Mouse (Mus musculus): ENCODE measurements around the gene Cyp2s1.
A peak's percentile ranks its signal among the peaks of the same experiment; 100 is the strongest.

Gene Cyp2s1

DNA sequence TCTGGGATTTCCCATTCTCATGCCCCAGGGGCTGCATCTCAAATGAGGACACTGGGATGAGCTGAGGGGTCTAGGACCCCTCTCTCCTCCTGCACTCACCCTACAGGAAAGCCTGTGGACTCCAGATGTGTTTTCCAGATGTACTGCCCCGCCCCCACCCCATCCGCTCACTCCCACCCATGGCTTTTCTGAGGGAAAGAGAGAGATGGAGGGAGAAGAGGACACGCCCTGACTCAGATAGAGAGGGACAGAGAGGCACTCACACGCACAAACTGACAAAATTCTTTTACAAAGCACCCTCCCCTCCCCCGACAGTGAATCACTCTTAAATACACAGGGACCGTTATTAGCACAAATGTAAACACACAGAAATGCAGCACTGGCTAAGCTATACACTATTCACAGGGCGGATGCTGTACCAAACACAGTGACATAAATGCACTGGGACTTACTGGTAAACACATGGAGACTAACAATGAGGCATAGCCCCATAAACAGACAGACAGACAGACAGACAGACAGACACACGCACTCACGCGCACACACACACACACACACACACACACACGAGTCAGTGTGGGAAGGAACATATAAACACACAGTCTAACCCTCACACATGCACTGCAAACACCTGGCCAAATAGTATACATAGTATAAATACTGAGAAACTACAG is 34.6 kb downstream of the Cyp2s1 start:
- DNase-seq (ENCODE audit: low read depth, low spot score), result no peak

DNA sequence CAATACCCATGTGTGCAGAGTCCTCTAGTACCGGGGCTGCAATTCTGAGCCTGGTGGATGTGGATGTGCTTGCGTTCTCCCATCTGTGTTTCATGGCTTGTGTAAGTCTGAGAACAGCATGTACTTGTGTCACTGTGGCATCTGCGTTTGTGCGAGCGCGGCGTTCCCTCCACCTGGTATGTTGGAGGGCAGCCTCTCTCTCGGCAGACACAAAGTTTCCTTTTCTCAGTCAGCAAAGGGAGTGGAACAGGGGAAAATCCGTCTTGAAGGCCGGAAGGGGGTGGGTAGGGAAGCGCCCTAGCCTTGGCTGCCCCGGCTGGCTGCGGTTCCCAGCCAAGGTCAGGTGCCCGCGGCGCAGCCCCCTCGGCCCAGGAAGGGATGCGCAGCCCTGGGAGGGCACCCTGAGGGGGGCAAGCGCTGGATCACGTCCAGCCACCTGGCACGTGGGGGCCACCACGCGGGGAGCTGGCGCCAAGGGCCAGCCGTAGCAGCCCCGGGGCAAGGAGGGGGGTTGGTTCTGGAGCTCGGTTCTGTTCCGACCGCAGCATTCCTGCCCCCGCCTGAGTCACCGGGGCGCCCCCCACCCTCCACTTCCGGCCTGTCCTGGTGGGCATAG is 35.3 kb downstream of the Cyp2s1 start:
- peak; percentile 60 for DNase-seq (ENCODE audit: low read depth, low spot score)

DNA sequence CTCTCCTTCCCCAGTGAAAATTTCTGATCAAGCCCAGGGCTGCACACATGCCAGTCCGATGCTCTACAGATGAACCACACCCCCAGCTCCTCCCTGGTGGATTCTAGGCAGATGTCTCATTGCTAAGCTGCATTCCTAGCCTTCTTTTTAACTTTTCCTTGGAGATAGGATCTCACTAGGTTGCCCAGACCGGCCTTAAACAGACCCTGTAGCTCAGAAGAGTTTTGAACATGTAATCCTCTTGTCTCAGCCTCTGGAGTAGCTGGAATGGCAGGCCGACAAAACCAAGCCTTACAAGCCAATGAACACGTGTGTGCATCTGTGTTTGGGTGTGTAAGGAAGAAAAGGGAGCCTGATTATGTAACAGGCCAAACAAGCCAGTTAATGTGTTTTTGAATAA is 36.0 kb downstream of the Cyp2s1 start:
- DNase-seq (ENCODE audit: low read depth, low spot score), result no peak

DNA sequence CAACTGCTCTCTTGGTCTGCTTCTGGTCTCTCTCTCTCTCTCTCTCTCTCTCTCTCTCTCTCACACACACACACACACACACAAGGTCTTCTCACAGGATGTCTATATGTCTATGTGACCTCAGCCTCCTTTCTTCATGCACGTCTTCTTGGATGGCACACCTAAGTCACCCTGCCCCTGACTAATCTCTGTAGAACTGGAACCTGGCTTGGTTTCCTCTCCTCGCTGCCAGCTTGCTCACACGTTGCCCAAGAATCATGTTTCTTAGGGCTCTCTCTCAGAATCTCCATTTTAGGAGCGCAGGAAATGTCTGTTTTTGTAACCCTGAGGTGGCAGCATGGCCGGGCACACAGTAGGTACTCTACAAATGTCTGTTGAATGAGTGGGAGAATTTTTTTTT is 36.7 kb downstream of the Cyp2s1 start:
- no peak for DNase-seq (ENCODE audit: low read depth, low spot score)

DNA sequence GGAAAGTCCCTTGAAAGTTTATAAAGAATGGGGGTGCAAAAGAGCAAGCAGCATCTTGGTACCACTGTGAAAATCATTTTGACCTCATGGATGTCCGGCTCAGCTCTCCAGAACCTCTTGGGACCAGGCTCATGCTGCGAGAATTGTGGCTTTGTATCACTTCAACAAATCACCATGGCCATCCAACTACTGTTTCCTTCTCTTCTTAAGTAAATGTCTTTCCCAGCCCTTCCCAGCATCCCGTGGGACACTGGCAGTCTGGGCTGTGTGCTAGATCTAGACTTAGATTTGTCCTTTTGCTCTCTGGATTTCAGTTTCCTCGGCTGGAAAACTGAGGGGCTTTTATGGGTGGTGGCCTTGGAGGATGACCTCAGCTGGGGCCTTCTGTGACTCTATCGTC is 48.5 kb downstream of the Cyp2s1 start:
- DNase-seq (ENCODE audit: low read depth, low spot score), result no peak

DNA sequence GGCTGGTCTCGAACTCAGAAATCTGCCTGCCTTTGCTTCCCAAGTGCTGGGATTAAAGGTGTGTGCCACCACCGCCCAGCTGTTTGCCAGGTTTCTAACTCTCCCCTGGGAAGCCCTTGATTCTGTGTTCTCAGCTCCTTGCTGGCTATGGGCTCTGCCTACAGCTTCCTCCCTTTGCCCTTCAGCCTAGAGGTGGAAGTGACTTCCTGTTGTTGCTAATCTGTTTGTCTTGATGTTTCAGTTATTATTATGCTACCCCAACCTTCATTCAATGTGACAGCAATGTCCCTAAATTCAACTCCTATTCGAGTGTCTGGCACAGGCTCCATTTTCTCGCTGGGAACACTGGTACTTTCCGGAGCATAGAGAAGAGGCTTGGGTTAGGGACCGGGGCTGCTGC is 50.6 kb downstream of the Cyp2s1 start:
- DNase-seq (ENCODE audit: low read depth, low spot score), result no peak

DNA sequence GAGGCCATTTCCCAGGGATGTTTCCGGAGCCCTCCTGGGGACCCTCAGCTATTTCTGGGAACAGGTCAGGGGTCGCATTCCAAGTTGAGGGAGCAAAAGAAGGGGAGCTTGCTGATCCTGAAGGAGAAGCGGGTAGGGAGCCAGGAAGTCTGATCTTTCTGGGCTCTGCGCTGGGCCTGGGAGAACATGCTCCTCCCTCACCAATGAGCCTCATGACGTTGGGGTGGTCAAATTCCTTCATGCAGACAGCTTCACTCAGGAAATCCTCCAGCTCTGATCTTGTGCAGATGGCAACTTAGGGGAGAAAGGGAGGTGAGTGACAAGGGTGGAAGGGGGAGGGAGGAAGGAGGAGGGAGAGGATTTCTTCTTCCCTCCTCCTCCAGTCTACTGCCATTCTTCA is 52.5 kb downstream of the Cyp2s1 start:
- DNase-seq (ENCODE audit: low read depth, low spot score), result no peak

DNA sequence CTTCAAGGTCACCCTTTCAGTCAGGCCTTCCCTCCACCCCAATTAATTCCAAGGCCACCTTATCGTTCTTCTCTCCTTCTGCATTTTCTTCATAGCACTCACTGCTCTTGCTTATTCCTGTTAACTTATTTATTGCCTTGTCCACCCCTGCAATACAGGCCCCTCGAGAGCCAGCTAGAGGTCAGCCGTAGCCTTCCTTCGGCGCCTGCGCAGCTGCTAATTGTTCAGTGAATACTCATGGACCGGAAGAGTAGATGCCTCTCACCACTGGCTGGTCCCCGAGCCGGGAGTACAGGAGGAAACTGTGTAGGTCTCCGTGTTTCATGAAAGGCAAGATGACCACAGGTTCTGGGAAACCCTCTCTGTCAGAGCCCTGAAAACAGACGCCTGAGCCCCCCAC is 53.0 kb downstream of the Cyp2s1 start:
- DNase-seq (ENCODE audit: low read depth, low spot score), result no peak

DNA sequence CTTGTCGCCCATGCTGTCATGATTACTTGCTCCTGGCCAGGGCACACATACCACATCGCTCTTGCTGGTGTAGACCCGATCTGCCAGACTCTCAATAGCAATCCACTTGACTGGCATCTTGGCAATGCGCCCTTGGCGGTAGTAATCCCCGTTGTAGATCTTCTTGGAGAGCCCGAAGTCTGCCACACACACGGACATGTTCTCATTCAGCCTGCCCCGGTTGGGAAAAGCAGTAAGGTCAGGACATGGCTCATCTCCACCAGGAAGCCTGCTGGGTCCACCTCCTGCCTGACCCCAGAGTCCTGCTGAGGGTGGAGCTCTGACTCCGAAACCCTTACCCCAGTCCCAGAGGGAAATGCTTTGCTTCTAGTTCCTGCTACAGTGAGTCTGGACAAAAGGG is 55.4 kb downstream of the Cyp2s1 start:
- no peak for DNase-seq (ENCODE audit: low read depth, low spot score)

DNA sequence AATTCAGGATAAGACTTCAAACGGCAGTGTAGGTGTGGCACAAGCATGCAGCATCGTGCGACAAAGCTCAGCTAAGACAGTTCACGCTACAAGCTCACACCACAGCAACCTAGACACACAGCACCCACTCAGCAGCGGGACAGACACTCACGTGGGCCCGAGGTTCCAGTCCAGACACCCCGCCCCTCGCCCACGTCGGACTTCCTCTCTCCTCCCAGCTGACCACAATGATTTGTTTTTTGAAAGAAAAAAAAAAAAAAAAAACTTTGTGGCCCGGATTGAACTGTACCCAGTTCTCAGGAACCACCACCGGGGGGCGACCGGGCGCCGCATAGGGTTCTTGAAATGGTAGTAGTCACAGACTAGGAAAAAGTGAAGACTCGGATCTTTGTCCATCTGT is 60.7 kb downstream of the Cyp2s1 start:
- DNase-seq (ENCODE audit: low read depth, low spot score), result peak; percentile 52

DNA sequence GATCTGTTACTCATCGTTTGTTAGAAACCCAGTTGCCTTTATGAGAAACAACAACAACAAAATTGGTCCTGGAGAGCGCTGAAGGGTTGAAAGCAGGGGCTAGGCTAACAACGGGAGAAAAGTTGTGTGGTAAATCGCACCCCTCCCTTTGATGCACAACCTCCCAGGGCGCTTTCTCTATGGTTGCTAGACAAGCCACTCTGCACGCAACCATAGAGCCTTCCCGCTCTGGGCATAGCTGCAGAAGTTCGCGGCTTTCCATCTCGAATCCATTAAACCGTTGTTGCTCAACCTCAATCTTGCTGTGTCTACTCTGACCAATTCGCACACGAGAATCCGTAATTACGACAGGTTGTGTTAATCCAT is 61.3 kb downstream of the Cyp2s1 start:
- no peak for DNase-seq (ENCODE audit: low read depth, low spot score)

DNA sequence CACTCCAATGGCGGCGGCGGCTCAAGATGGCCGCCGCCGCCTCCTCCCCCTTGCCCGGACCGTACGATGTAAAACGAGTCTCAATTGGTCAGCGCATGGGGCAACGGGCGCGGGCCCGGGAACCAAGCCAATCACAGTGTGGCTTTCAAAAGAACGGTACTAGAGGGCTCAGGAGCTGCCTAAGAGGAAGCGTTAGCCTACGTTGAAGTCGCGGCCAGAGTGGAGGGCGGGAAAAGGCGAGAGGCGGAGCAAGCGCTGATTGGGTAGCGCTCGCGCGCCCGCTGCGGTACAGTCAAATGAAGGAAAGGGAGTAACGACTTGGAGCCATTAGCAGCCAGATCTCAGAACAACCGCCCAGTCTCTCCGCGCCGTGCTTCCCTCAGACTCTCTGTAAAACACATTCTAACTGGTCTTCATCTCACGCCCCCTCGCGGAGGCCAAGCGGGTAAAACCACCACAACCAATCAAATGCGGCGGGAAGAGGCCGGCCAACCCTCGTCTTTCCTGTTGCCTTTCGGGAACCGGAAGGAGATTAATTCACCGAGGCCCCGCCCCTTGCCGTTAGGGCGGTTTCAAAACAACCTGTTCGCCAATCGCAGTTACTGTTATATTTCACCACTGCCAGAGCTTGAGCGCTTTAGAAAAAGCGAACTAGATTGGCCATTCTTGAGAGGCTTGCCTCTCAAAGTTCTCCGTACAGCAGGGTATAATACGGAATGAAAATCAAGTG is 61.8 kb downstream of the Cyp2s1 start, which contains the start of gene Hnrnpul1:
TSS of gene Hnrnpul1 (minus strand) at position 20 of the 730 bp plus-strand sequence.
- peak; percentile 99 for DNase-seq (ENCODE audit: low read depth, low spot score)

DNA sequence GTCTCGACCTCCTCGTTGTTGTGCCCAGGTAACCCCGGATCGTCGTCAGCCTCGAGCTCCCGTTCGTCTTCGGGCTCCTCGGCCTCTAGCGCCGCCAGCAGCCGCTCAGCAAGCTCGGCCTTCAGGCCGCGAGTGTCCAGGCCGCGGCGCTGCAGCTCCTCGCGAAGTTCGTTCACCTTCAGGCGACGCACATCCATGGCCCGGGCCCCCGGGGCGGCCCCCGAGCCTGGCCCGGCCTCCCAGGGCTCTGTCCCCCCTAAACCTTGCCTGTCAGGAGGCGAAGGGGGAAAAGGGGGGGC is 62.3 kb downstream of the Cyp2s1 start:
- DNase-seq (ENCODE audit: low read depth, low spot score), result no peak

DNA sequence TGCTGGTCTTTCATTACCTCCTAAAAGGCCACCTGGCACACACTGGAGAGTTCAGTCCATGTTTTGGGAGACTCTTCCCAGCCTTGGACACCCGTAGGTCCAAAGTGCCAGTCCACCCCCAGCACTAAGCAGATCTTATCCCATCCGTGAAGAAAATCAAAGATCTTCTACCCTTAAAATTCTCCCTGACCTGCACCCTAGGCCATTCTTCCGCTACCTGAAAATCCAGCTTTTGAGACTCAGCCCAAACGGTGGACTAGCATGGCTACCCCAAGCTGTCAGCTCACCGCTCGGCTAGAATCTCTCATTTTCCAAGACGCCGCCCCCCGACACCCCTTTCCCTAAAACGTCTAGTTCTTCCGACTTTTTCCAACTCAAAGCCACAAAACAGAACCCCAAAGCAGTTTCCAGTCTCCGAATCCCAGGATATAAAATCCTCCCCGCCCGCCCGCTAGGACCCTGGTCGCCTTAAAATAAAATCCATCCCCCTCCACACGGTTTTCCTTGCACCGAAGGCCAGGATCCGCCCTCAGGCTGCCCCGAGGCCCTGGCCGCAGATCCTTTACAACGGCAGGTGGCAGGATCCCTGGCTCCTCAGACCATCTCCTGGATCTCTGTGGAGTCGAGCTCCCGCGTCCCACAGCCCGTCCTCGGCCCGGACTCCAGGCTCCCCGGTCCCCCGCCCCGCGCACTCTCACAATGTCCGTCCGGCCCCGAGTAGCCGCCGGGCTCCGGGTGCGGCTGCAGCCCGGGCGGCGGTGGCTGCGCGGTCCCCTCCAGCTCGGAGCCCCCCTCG is 62.9 kb downstream of the Cyp2s1 start:
- DNase-seq (ENCODE audit: low read depth, low spot score), result no peak

DNA sequence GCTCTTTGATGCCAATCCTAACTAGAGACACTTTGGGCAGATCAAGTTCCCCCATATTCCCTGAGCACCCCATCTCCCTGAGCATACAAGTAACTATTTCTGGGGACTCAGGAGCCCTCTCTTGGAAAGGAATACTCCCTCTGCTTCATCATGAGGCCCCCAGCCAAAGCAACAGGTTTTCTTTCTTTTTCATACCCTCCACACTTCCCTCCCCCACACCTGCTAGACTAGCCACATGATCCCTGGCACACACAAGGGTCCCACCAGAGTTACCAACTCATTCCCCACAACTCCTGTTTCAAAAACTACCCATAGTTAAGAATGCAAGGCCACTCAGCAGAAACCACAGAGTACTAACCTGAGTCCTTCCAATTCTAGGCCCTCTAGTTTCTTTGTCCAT is 63.6 kb downstream of the Cyp2s1 start:
- no peak for DNase-seq (ENCODE audit: low read depth, low spot score)

Measured in brain, embryonic 18.5 days (tissue).